8 mouse cellular contexts compared by ENCODE assay signal in genomic region chrX:71962073-71963051, GRCm38 (mm10). TPM values are rescaled to one million over a fixed set of nuclear protein-coding genes. Genes with fewer than 3 reads are reported as not detected.
DNase-seq lines count a peak whose midpoint lies in the region; ATAC-seq and TF ChIP-seq lines count a peak whose summit lies in the region.

Gene Prrg3, plus strand, starts transcription at chrX:71962624.

- H3K27me3 ChIP-seq in hindbrain, embryonic 16.5 days (replicated peaks; ENCODE audit: control insufficient read depth, insufficient read depth, low read length): no peaks in the 10 kb centered on the region
- peaks cover 3% of the 10 kb centered on the region; the same call in 1 of the 2 replicates for H3K27me3 ChIP-seq in limb, embryonic 15.5 days
- no peaks in the 10 kb centered on the region for H3K27me3 ChIP-seq in midbrain, postnatal 0 days (ENCODE audit: insufficient read depth, low read length)

- peak within 1 kb of the TSS; percentile 58 for H3K4me3 ChIP-seq in hindbrain, embryonic 16.5 days (ENCODE audit: low read length)
- peak within 1 kb of the TSS; percentile 53 for H3K4me3 ChIP-seq in limb, embryonic 15.5 days
- H3K4me3 ChIP-seq in midbrain, postnatal 0 days (ENCODE audit: low read depth, low read length): peak within 1 kb of the TSS; percentile 45

- TF ChIP-seq CTCF in midbrain, postnatal 0 days (IDR thresholded peaks at IDR 0.05): no peak

- H3K27ac ChIP-seq in hindbrain, embryonic 16.5 days (ENCODE audit: low read depth, low read length): peak within 1 kb of the TSS; percentile 73
- peak within 1 kb of the TSS; percentile 61 for H3K27ac ChIP-seq in limb, embryonic 15.5 days
- H3K27ac ChIP-seq in midbrain, postnatal 0 days (ENCODE audit: low read depth, low read length): peak within 1 kb of the TSS; percentile 67

- H3K9me3 ChIP-seq in hindbrain, embryonic 16.5 days (ENCODE audit: control insufficient read depth, low read length): no peaks in the 10 kb centered on the region
- no peaks in the 10 kb centered on the region for H3K9me3 ChIP-seq in limb, embryonic 15.5 days
- H3K9me3 ChIP-seq in midbrain, postnatal 0 days (ENCODE audit: low read length): no peaks in the 10 kb centered on the region

- H3K4me2 ChIP-seq in hindbrain, embryonic 16.5 days (ENCODE audit: low read length): peak within 1 kb of the TSS; percentile 67
- H3K4me2 ChIP-seq in limb, embryonic 15.5 days: peak within 1 kb of the TSS; percentile 67
- peak within 1 kb of the TSS; percentile 69 for H3K4me2 ChIP-seq in midbrain, postnatal 0 days (ENCODE audit: low read depth, low read length, poor library complexity, severe bottlenecking)

- H3K4me1 ChIP-seq in hindbrain, embryonic 16.5 days (ENCODE audit: control insufficient read depth, insufficient read depth, low read depth, low read length): peaks cover 2% of the 10 kb centered on the region; the same call in 1 of the 2 replicates
- H3K4me1 ChIP-seq in limb, embryonic 15.5 days: no peaks in the 10 kb centered on the region; the same call in 1 of the 2 replicates
- H3K4me1 ChIP-seq in midbrain, postnatal 0 days (ENCODE audit: insufficient read depth, low read length): no peaks in the 10 kb centered on the region

- ATAC-seq in hindbrain, embryonic 16.5 days: peak; percentile 91
- peak; percentile 90 for ATAC-seq in limb, embryonic 15.5 days (ENCODE audit: insufficient number of reproducible peaks, low FRiP score, low TSS enrichment, low read depth)
- peak; percentile 84 for ATAC-seq in midbrain, postnatal 0 days (ENCODE audit: low FRiP score)
- ATAC-seq in activated CD4-positive, CD25-positive, alpha-beta regulatory T cell, adult 4 months: no peak

- H3K9ac ChIP-seq in hindbrain, embryonic 16.5 days (ENCODE audit: low read depth, low read length): peak within 1 kb of the TSS; percentile 74
- peak within 1 kb of the TSS; percentile 47 for H3K9ac ChIP-seq in limb, embryonic 15.5 days
- peak within 1 kb of the TSS; percentile 75 for H3K9ac ChIP-seq in midbrain, postnatal 0 days (replicated peaks; ENCODE audit: low read length, poor library complexity, severe bottlenecking)

- DNase-seq in adrenal gland, postnatal 25 days: peak; percentile 50
- peak; percentile 21 to 55 for DNase-seq in cerebellum, postnatal 4 days (ENCODE audit: low spot score in 2 of 2)
- DNase-seq in gastrocnemius, adult 8-10 months (ENCODE audit: low spot score in 2 of 2): peak; percentile 3 to 20
- DNase-seq in midbrain, postnatal 0 days (ENCODE audit: low spot score): peak; percentile 41
- DNase-seq in testis, postnatal 14 days (ENCODE audit: low spot score): peak; percentile 63

- WGBS in hindbrain, embryonic 16.5 days: 23% methylated on average over 44 of the region's 72 CpGs
- 20% methylated on average over 67 of the region's 72 CpGs for WGBS in limb, embryonic 15.5 days
- 22% methylated on average over 41 of the region's 72 CpGs for WGBS in midbrain, postnatal 0 days

- no peaks in the 10 kb centered on the region; the same call in 1 of the 2 replicates for H3K36me3 ChIP-seq in hindbrain, embryonic 16.5 days (ENCODE audit: control insufficient read depth, insufficient read depth, low read length)
- H3K36me3 ChIP-seq in limb, embryonic 15.5 days: peaks cover 3% of the 10 kb centered on the region; the same call in 1 of the 2 replicates
- H3K36me3 ChIP-seq in midbrain, postnatal 0 days (ENCODE audit: insufficient read depth, low read length): no peaks in the 10 kb centered on the region

RNA-seq across cellular contexts. Expression of gene Prrg3, which starts in this region (rescaled TPM):
- 12.3 and 15.7 TPM in 2 replicates for total RNA-seq in adrenal gland, postnatal 25 days (2021)
- 1 to 10 TPM; 2.0 to 5.0 (median 2.6) TPM for total RNA-seq in gastrocnemius, adult 8-10 months (2022)
- 13.0 and 14.3 TPM in 2 replicates for polyA plus RNA-seq in hindbrain, embryonic 16.5 days (2015; fragmentation: Nextera tagmentation; extraction: Ambion mirVana)
- 16.1 and 17.0 TPM in 2 replicates for polyA plus RNA-seq in limb, embryonic 15.5 days (2015; fragmentation: Nextera tagmentation; extraction: Ambion mirVana)
- 17.6 and 24.4 TPM in 2 replicates for total RNA-seq in midbrain, postnatal 0 days (2014; rRNA removed)
- polyA plus RNA-seq in midbrain, postnatal 0 days (2015; fragmentation: Nextera tagmentation; extraction: Ambion mirVana): 9.2 and 9.6 TPM in 2 replicates
- not detected for polyA plus RNA-seq in activated CD4-positive, CD25-positive, alpha-beta regulatory T cell, adult 4 months (2017; shearing (Covaris generic))

Comparison
In these comparisons a context has a peak if more than half of its experiments do, and no peak if none do; other contexts are left out.
1. RNA of gene Prrg3 (polyA plus RNA-seq): 16.1 to 17.0 TPM in limb, embryonic 15.5 days, 13.0 to 14.3 TPM in hindbrain, embryonic 16.5 days and 9.2 to 9.6 TPM in midbrain, postnatal 0 days; not detected in activated CD4-positive, CD25-positive, alpha-beta regulatory T cell, adult 4 months; every median in the first group is over 10 times any median in the second.
2. DNase-seq: peak in every context shown above with its lines; median percentile 63 in testis, postnatal 14 days; 50 in adrenal gland, postnatal 25 days; 41 in midbrain, postnatal 0 days; 38 in cerebellum, postnatal 4 days; 12 in gastrocnemius, adult 8-10 months.
3. Peak in every context shown above with its lines, with median percentiles within 50 percentile points of each other: H3K27ac ChIP-seq, H3K4me2 ChIP-seq, H3K4me3 ChIP-seq and H3K9ac ChIP-seq.